Mouse (Mus musculus) mesoderm, embryonic 11.5 days (tissue): ENCODE measurements around the gene Fgf23.

Experiments
- DNase-seq: peaks from one replicate; pipeline ENCODE4 v3.0.0-alpha.2; 2012; ENCODE audit warnings: low read depth, low spot score

Fgf23 gene

DNA sequence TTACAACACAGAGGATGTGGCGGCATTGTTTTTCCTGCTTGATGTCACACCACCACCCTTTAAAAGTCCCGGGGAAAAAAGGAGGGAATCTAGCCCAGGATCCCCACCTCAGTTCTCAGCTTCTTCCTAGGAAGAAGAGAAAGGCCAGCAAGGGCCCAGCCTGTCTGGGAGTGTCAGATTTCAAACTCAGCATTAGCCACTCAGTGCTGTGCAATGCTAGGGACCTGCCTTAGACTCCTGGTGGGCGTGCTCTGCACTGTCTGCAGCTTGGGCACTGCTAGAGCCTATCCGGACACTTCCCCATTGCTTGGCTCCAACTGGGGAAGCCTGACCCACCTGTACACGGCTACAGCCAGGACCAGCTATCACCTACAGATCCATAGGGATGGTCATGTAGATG lies at the start of gene Fgf23:
Gene Fgf23 (plus strand): TSS at position 86 of the 400 bp plus-strand sequence.
- DNase-seq, result peak; percentile 16

- DNase-seq, result no peak
These were observed 47.9 kb upstream of the Fgf23 start for GRCm38 (mm10) chr6:127024836-127025235.

DNA sequence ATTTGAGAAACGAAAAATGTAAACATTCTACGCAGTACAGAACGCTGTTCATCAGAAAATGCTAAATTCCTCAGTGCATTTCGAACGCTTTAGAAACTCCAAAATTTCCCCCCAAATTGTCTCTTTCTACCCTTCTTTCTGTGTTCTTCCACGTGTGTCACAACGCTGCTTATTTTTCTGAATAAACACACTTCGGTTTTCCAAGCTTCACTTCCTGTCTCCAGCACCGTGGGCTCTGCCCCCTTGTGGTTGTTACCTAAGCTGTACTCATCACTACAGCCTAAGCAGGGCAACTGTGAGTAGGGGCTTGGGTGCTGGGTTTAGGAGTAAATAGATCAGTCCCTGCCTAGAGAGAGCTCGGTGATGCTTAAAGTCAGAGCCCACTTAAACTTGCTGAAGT lies 37.9 kb upstream of the Fgf23 start:
- DNase-seq, result peak; percentile 52

DNA sequence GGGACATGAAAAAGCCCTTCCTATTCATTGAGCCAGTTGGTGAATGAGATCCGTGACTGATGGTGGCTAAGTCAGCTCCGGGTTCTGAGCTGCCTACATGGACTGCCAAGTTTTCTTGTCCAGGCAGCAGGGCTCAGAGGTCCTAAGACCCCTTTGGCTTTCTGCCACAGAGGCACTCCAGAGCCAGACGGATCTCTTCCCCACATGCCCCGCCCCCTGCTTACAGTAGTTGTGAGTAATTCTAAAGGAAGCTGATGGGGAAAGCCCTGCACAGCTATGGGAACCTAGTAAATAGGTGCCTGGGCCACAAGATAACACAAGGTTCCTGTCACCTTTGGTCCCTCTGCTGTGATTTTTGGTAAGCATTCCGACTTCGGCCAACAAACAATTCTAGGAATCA lies 27.8 kb upstream of the Fgf23 start:
- no peak for DNase-seq

DNA sequence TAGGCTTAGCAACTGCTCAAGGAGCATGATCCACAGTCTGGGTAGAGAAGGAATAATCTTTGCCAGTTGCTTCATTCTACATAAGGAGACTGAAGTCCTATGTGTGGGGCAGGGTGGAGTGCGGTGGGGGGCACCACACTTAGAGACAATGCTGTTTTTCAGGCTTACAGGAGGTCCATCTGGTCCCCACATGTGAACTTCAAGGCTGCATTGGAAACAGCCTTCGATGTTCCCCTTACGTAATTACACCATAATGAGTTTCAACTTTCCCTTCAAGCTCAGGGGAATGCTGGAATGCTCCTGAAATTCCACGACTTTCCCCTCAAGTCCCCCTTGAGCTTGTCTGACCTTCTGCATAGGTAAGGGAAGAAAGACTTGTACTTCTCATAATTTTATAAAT lies 21.9 kb upstream of the Fgf23 start:
- DNase-seq, result peak; percentile 72

DNA sequence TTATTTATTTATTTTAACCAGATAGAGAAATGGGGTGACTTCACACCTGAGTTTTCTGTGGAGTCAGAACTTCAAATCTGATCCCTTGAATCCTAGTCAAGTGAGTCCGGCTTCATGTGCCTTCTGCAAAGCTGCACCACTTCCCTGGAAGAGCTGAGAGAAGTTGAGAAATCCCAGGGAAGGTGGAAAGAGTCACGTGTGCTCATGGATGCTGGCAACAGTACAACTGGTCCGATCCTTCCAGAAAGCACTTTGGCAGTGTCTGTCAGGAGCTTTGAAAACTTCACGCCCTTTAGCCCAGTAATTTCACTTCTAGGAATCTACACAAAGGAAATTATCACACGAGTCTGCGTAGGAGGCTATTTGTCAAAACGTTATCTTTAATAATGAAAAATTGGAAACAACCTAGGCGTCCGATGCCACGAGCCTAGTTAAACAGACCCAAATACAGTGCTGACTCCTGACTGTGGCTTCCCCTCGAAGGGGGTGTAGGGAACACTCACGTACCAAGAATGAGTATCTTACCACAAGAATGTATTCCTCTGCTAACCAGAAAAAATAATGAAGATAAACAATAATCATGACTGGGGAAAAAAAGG lies 15.6 kb upstream of the Fgf23 start:
- DNase-seq, result no peak

DNA sequence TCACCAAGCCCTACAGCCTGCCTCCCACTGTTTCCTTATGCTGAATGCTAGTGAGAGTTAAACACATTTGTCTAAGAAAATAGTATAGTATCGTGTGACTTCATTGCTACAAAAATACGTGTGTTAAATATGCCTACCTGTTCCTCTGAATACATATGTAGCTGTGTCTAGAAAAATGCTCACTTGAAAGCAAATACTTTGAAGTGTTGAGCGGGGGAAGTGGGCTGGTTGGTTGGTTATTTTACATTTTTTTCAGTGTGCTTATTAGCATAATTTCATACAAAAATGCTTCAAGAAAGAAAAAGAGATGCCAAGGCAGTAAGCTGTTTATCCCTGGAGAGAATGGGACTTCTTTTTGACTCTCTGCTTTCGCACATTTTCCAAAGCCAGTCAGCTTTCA lies 12.7 kb upstream of the Fgf23 start:
- DNase-seq, result no peak

- no peak for DNase-seq
These were observed 8.8 kb upstream of the Fgf23 start for GRCm38 (mm10) chr6:127063915-127064314.

DNA sequence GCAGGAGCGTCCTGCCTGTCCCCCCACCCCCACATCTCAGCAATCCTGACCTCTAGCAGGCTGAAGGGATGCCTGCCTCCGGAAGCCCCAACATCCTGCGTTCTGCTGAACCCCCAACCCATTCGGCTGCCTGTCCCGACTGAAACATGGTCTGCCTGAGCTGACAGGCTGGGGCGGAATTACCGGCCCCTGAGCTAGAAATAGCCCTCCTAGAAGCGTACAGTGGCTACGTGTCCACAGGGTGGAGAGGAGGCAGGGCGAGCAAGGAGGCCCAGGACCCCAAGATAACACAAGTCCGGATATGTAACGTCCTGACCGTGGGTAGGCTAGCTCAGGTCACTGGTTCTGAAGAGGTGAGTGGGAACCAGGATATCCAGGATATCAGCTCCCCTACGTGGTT lies 7.9 kb upstream of the Fgf23 start:
- DNase-seq, result no peak

GRCm38 (mm10) chr6:127079867-127080731 lies 7.4 kb downstream of the Fgf23 start:
- peak; percentile 80 for DNase-seq

DNA sequence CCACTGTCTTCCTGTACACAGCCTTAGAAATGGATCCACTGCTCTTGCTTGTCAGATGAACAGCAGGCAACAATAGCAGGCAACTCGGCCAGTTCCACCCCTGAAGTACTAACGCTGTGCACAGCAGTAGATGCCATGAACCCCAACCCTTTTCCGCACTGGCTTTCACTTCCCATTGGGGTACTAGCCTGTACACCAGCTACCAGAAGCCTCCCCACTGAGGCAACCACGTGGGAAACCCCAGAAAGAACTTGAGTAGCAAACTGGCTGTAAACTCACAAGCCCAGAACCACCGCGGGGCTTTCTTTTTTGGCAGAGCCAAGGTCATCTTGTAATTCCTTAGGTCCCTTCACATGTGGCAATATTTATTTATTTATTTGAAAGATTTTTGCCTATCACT lies 9.1 kb downstream of the Fgf23 start:
- no peak for DNase-seq

GRCm38 (mm10) chr6:127086739-127087138 lies 14.0 kb downstream of the Fgf23 start:
- DNase-seq, result peak; percentile 84

- DNase-seq, result no peak
These were observed 21.9 kb downstream of the Fgf23 start for GRCm38 (mm10) chr6:127094565-127094964.

GRCm38 (mm10) chr6:127103506-127104275 lies 31.0 kb downstream of the Fgf23 start:
- DNase-seq, result no peak

GRCm38 (mm10) chr6:127104396-127105029 lies 31.8 kb downstream of the Fgf23 start:
- no peak for DNase-seq

DNA sequence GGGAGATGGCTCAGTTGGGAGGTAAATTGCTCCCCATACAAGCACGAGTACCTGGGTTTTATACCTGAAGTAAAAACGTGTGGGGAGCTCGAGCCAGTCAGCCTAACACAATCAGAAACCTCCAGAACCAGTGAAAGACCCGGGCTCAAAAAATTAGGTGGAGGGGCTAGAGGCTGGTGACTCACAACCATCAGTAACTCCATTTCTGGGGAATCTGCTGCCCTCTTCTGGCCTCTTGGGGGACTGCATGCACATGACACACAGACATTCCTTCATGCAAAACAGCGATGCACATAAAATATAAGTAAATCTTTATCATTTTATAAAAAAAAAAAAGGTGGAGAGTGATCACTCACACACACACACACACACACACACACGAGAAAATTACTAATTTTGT lies 32.4 kb downstream of the Fgf23 start:
- DNase-seq, result peak; percentile 36

- no peak for DNase-seq
These were observed 33.5 kb downstream of the Fgf23 start for GRCm38 (mm10) chr6:127106189-127106588.

GRCm38 (mm10) chr6:127106726-127107125 lies 34.0 kb downstream of the Fgf23 start:
- no peak for DNase-seq

GRCm38 (mm10) chr6:127107413-127107812 lies 34.7 kb downstream of the Fgf23 start:
- no peak for DNase-seq

- DNase-seq, result no peak
These were observed 35.8 kb downstream of the Fgf23 start for GRCm38 (mm10) chr6:127108368-127109060.

DNA sequence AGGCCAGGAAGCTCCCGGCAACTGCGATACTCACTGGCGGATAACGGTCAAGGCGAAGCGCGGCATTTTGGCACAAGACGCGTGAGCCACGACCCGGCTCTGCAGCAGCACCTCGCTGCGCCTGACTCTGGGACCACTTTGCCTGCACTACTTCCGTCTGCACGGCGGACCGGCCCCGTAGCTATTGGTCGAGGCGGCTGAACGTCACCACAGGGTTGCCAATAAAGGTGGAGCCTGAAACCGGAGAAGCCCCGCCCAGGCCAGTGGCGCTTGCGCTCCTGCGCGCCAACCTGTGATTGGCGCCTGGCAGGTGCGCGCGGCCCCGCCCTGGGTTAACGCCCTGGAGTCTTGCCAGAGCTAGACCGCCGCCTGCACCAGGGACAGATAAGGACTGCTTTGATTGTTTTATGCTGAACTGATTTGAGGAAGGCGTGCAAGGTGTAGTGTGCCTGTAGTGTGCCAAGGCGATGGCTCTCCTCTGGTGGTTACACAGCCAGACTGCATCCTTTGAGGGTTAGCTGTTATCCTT lies 36.8 kb downstream of the Fgf23 start, which contains the start of gene Tigar:
Gene Tigar (minus strand): TSS at position 156 of the 529 bp plus-strand sequence.
- peak; percentile 94 for DNase-seq
